Mouse (Mus musculus) forelimb bud, embryonic 11.5 days (tissue): Measurements from ENCODE around the gene Tpcn2.
A peak's percentile ranks its signal among the peaks of the same experiment; 100 is the strongest.

Source experiments
- DNase-seq: peaks from one replicate; pipeline ENCODE4 v3.0.0-alpha.2; 2012; ENCODE audit warnings: low read depth, low spot score

Tpcn2 gene

DNA sequence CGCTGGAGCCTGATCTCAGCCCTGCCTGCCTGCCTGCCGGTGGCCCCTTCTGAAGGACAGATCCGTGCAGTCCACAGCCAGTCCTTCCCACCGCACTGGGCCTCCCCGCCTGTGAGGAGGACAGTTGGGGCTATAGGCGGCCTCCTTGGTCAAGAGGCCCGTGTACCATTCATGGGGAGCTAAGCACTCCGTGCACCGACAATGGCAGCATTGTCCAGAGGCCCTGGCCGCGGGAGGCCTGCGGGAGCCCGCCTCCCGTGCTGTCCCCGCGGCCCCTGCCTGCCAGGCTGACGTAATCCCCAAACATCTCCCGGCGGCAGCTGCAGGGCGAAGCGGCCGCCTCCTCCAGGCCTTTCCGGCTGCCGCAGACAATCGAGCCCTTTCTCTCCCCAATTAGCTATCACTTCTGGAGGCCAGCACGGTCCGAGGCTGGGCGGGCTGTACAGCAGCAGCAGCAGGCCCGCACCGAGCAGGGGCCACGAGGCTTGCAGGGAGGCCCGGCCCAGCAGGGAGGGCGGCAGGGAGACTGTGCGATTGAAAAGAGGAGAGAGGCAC is 77.7 kb downstream of the Tpcn2 start:
- DNase-seq, result peak; percentile 85

- no peak for DNase-seq
These were observed 78.4 kb downstream of the Tpcn2 start for GRCm38 (mm10) chr7:145205363-145205902.

DNA sequence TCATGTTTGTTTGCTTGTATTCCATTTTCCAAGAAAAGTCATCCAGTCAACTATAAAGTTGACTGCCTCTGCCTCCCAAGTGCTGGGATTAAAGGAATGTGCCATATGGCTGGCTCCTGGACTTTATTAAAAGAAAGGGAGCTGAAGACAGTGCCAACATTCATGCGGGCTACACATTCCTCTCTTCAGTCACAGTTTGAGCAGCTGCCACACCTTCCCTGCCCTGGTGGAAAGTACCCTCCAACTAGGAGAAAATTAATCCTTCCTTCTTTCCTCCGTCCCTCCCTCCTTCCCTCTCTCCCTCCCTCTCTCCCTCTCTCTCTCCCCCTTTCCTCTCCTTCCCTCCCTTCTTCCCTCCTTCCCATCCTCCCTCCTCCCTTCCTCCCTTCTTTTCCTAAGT is 84.1 kb downstream of the Tpcn2 start:
- DNase-seq, result no peak

- DNase-seq, result no peak
These were observed 85.5 kb downstream of the Tpcn2 start for GRCm38 (mm10) chr7:145198223-145198714.

DNA sequence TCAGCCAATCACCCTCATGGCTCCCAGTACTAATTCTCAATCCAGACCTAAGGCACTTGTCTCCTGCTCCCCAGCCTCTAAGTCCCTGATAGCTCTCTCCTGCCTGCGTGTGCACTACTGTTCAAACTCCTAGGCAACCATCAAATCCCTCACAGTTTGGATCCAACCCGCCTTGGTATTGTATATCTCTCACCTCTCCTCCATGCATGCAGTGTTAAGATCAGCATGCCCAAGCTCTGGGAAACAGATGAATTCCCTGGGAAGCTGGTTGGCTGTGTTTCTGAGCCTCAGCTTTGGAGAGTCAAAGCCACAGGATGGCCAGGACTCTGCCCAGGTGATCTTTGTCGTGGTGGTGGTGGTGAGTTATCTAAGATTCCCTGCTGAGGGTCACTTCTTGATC is 86.1 kb downstream of the Tpcn2 start:
- no peak for DNase-seq

DNA sequence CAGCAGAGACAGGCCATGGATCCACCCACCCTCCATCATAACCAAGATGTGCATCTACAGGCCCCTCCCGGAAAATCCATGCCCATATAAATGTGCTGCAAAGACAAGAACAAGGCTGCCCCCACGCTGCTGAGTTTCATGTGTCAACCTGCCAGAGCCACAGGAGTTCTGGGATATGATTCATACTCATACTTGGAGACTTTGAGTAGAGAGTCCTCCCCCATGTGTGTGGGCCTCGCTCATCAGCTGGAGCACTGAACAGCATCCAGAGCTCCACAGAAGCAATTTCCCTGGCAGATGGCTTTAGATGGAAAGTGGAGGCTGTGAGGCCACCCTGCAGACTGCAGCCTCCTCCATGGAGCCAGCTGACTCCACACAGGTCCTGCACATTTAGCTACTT is 86.8 kb downstream of the Tpcn2 start:
- DNase-seq, result no peak

- DNase-seq, result no peak
These were observed 87.5 kb downstream of the Tpcn2 start for GRCm38 (mm10) chr7:145196340-145196739.

GRCm38 (mm10) chr7:145195186-145195927 is 88.5 kb downstream of the Tpcn2 start:
- DNase-seq, result no peak

- no peak for DNase-seq
These were observed 89.2 kb downstream of the Tpcn2 start for GRCm38 (mm10) chr7:145194455-145195161.

GRCm38 (mm10) chr7:145192836-145193235 is 91.0 kb downstream of the Tpcn2 start:
- no peak for DNase-seq

DNA sequence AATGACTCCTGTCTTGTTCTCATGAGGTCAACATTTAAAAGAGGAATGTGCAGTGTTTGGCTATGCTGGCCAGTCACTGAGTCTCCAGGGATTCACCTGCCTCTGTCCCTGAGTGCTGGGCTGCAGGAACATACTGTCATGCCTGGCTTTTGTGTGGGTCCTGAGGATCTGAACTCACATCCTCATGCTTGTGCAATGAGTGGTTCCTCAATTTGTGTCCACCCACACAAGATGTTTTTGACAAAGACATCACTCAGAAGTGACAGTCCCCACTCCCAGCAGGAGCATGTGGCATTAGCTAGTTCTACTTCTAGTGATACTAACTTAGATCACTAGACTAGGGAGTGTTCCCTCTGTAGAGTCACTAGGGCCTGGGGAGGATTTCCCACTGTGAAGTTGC is 93.3 kb downstream of the Tpcn2 start:
- no peak for DNase-seq

GRCm38 (mm10) chr7:145189342-145189741 is 94.5 kb downstream of the Tpcn2 start:
- DNase-seq, result no peak

DNA sequence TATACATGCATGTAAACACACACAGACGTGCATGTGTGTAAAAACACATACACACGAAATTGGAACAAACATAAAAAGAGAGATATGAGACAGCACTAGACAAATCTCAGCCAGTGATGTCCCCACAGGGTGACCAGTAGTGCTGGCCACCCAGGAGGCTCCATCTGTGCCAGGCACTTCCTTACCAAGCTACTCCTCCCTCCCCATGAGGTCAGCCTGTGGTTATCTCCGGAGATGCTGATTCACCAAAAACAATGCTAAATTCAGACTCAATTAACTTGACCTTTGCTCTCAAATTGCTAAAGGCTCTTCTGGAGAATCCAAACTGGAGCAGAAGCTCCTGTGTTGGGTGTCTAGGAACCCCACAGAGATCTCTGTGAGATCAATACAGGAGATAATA is 96.0 kb downstream of the Tpcn2 start:
- no peak for DNase-seq

- DNase-seq, result no peak
These were observed 101.4 kb downstream of the Tpcn2 start for GRCm38 (mm10) chr7:145182388-145182787.

DNA sequence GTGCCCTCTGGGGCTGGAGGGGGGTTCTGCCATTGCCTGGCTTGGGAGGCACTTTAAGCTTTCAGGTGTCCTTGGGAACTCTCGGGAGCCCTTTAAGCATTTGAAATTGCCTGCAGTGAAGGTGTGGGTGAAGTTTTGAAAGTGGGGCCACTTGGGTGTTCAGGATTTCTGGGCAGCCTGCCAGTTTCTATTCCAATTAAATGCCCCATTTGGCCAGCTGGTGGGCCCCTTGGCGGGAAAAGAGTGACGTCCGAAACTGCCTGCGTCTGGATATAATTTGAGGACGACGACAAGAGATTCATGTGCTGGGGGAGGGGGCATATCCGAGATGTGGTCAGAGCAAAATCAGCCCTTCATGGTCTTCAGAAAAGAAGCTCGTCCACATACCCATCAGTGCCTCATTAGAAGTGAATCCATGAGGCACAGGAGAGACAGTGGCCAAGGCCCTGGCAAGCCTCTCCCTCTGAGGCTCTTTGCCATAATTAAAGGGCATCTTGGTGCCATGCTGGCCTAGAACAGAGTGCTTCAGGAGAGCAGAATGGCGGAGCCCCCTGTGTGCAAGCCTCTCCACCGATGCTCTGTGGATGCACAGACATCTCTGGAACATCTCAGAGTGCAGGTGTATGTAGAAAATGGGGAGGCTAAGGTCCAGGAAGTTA is 102.3 kb downstream of the Tpcn2 start:
- peak; percentile 77 for DNase-seq

DNA sequence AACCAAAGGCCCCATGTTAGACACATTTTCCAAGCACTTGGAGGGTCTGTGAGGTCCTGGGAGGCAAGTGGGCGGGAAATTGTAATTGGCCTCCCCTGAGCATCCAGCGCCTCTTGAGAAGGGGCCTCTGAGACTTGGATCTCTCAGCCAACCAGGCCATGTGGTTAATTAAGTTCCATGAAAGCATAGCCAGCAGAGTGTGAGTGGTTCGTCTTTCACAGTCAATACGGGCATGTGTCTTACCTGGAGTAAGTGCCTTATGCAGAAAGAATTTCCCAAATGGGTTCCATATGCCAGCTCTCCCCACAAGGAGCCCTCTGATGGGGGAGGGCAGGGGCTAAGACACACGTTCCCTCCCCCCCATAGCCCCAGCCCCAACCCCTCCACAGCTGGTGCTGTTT is 104.1 kb downstream of the Tpcn2 start:
- DNase-seq, result peak; percentile 86

DNA sequence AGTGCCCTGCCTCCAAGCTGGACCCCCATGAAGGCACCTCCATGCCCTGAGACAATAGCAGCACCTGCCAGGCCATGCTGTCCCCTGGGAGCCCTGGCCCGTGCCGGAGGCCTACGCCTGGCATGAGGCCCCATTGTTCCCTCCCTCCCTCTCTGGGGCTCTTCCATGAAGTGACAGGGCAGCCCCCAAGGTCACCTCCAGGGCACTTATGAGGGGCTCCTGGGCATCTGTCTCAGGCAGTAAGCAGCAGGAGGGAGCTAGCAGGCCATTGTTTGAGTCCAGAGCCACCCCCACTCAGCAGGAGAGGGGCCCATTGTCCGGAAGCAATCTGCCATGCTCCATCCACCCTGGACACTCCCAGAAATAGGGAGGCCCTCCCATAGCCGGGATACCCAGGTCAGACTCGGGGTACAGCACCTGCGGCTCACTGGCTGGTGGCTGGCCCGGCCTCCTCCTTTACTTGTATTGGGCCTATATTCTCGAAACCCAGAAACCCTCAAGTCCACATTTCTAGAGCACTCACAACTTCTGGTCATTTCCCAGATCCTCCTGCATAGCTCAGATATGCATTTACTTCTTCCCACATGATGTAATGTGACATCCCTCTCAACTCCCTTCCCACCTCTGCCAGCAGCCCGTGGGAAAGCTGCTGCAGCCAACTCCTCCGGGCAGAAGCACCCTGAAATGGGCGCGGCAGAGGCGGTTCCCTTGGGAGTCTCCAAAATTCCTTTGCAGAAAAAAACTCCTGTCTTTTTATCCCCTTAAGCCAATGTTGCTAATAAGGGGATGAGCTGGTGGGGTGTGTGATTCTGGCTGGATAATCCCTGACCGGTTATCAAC is 106.8 kb downstream of the Tpcn2 start:
- DNase-seq, result no peak

DNA sequence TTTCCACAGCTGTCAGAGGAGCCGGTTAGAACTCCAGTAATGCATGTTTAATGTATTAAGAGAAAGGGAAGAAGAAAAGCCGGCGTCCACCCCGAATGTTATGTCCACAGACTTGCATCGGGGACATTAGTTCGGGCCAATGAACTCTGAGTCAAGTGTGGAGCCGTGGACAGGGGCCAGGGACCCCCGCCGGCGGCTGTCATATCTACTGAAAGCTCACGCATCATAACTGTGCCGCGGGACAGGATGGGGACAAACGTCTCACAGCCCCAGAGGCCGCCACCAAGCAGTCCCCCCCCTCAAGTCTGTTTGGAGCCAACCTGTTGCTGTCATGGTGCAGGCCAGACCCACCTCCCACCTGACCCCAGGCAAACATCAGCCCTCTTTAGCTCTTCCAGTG is 110.2 kb downstream of the Tpcn2 start:
- DNase-seq, result no peak

- DNase-seq, result no peak
These were observed 110.7 kb downstream of the Tpcn2 start for GRCm38 (mm10) chr7:145173116-145173515.

DNA sequence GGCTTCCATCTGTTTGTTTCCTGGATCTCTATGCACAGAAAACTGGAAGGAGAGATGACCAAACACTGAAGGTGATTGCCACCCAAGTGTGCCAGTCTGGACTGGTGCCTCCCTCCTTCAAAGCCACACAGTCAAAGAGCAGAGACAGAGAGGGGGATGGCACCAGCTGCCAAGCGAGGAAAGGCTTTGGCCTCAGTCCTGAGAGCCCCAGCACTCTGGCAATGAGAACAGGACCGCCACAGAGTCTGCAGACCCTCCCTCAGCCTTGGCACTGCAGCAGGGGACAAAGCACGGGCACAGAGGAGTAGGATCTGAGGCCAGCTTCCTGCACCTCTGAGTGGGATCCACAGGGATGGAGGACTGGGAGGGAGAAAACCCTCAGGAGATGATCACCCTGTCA is 114.1 kb downstream of the Tpcn2 start:
- DNase-seq, result no peak
